16 mouse cellular contexts compared by ENCODE assay signal in the genomic region with DNA sequence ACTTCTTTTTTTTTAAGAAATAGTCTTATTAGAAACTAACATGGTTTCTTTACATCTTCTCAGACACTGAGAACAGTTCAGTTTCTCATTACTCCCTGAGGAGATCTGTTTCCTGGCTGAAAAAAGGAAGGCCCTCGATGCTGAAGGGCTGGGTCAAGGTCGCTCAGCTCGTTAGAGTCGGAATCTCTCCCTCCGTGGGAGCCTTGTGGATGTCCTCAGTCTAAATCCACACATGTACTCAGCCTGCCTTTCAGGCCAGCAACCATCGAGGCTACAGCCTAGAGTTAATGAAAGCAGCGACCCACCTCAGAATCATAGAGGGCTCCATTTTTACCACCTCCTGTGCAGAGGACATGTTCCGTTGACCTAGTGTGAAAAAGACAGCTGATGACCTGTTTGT.
"Had no signal": no experiment of that assay in that cellular context is flagged by ENCODE, and none has a peak within 500 bp of the region (broad histone marks: within the 10 kb centered on the region; RNA-seq: fewer than 3 reads in every experiment).

No protein-coding gene starts in this region.

- H3K36me3 ChIP-seq: midbrain, embryonic 12.5 days; midbrain, embryonic 15.5 days; neural tube, embryonic 13.5 days; neural tube, embryonic 15.5 days; stomach, embryonic 15.5 days had no signal

- H3K4me1 ChIP-seq: stomach, embryonic 15.5 days had no signal

- H3K27ac ChIP-seq: liver, embryonic 14.5 days; midbrain, embryonic 12.5 days; midbrain, embryonic 15.5 days; neural tube, embryonic 13.5 days; neural tube, embryonic 15.5 days; stomach, embryonic 15.5 days; stomach, postnatal 0 days had no signal

- H3K9me3 ChIP-seq: midbrain, embryonic 12.5 days; midbrain, embryonic 15.5 days; neural tube, embryonic 13.5 days; neural tube, embryonic 15.5 days; stomach, embryonic 15.5 days had no signal

- H3K9ac ChIP-seq: liver, embryonic 14.5 days; lung, embryonic 14.5 days; midbrain, embryonic 12.5 days; midbrain, embryonic 15.5 days; neural tube, embryonic 13.5 days; neural tube, embryonic 15.5 days; stomach, embryonic 15.5 days had no signal

- DNase-seq: lung, adult 18-20 months; lung, embryonic 14.5 days; lung, postnatal 10 days; lung, postnatal 4 days; right cerebral cortex, postnatal 14 days; thymus, adult 2 months; thymus, postnatal 25 days; thymus, postnatal 4 days had no signal

- H3K27me3 ChIP-seq: midbrain, embryonic 12.5 days; midbrain, embryonic 15.5 days; neural tube, embryonic 13.5 days; neural tube, embryonic 15.5 days; stomach, embryonic 15.5 days had no signal

- H3K4me3 ChIP-seq: midbrain, embryonic 12.5 days; midbrain, embryonic 15.5 days; myocyte; neural tube, embryonic 13.5 days; neural tube, embryonic 15.5 days; stomach, embryonic 15.5 days had no signal

- H3K4me2 ChIP-seq: lung, embryonic 14.5 days; midbrain, embryonic 12.5 days; midbrain, embryonic 15.5 days; neural tube, embryonic 13.5 days; neural tube, embryonic 15.5 days; stomach, embryonic 15.5 days had no signal

- ATAC-seq: midbrain, embryonic 15.5 days had no signal
